In genomic region chr5:151104354-151105053, GRCm38 (mm10) we compare ENCODE assay signal across 10 mouse cellular contexts.
A peak's percentile ranks its signal among the peaks of the same experiment; 100 is the strongest.
DNase-seq lines count a peak whose midpoint lies in the region; ATAC-seq and TF ChIP-seq lines count a peak whose summit lies in the region.
"Had no signal": no experiment of that assay in that cellular context is flagged by ENCODE, and none has a peak within 500 bp of the region (broad histone marks: within the 10 kb centered on the region; RNA-seq: fewer than 3 reads in every experiment).

No protein-coding gene starts in this region.

- 59% methylated on average over 9 of the region's 9 CpGs for WGBS in forebrain, embryonic 16.5 days
- WGBS in forebrain, embryonic 10.5 days, result 74% methylated on average over 9 of the region's 9 CpGs
- 53% methylated on average over 9 of the region's 9 CpGs for WGBS in kidney, embryonic 14.5 days

- intact Hi-C loops in left cerebral cortex, adult 2 months (cut with DNase I), result loop anchor here (5.0 kb wide), 1 partner anchor 37 kb away; no protein-coding TSS in a partner anchor

- ATAC-seq in forebrain, embryonic 16.5 days, result peak; percentile 31; the same call in 1 of the 2 replicates
- ATAC-seq in kidney, embryonic 14.5 days (ENCODE audit: low FRiP score, low TSS enrichment), result peak; percentile 59; the same call in 1 of the 2 replicates

- TF ChIP-seq POLR2A in myocyte (IDR thresholded peaks at IDR 0.05; ENCODE audit: insufficient read length, low read depth), result no peak

- H3K4me3 ChIP-seq in forebrain, embryonic 16.5 days (replicated peaks; ENCODE audit: low read length), result no peak overlapping the region
- no peak overlapping the region for H3K4me3 ChIP-seq in forebrain, embryonic 10.5 days
- no peak overlapping the region for H3K4me3 ChIP-seq in left cerebral cortex, adult 2 months
- H3K4me3 ChIP-seq in kidney, embryonic 14.5 days (ENCODE audit: low read length), result no peak overlapping the region
- no peak overlapping the region for H3K4me3 ChIP-seq in myocyte
- H3K4me3 ChIP-seq: embryonic facial prominence, embryonic 12.5 days; megakaryocyte, embryonic 14.5 days had no signal

- H3K4me2 ChIP-seq in forebrain, embryonic 16.5 days (ENCODE audit: low read length), result no peak overlapping the region
- H3K4me2 ChIP-seq in kidney, embryonic 14.5 days (replicated peaks; ENCODE audit: low read depth, low read length), result no peak overlapping the region
- no peak overlapping the region for H3K4me2 ChIP-seq in myocyte (ENCODE audit: low read depth)
- H3K4me2 ChIP-seq: embryonic facial prominence, embryonic 12.5 days had no signal

- TF ChIP-seq CTCF in left cerebral cortex, adult 2 months (IDR thresholded peaks at IDR 0.05), result no peak

- no peaks in the 10 kb centered on the region for H3K27me3 ChIP-seq in forebrain, embryonic 16.5 days (replicated peaks; ENCODE audit: control insufficient read depth, insufficient read depth, low read length)
- H3K27me3 ChIP-seq in forebrain, embryonic 10.5 days (ENCODE audit: poor library complexity, severe bottlenecking), result no peaks in the 10 kb centered on the region
- H3K27me3 ChIP-seq in kidney, embryonic 14.5 days (ENCODE audit: control insufficient read depth, insufficient read depth, low read length), result no peaks in the 10 kb centered on the region
- no peaks in the 10 kb centered on the region for H3K27me3 ChIP-seq in myocyte (ENCODE audit: control insufficient read depth, insufficient read depth, insufficient read length)
- H3K27me3 ChIP-seq: embryonic facial prominence, embryonic 12.5 days; megakaryocyte, embryonic 14.5 days had no signal

- H3K79me2 ChIP-seq in myocyte (ENCODE audit: control insufficient read depth, insufficient read depth), result peaks cover 89% of the 10 kb centered on the region

- H3ac ChIP-seq in myocyte (ENCODE audit: control insufficient read depth, insufficient read length), result no peak overlapping the region

- H3K4me1 ChIP-seq in forebrain, embryonic 16.5 days (replicated peaks; ENCODE audit: control insufficient read depth, insufficient read depth, low read length), result no peaks in the 10 kb centered on the region
- H3K4me1 ChIP-seq in forebrain, embryonic 10.5 days, result peaks cover 22% of the 10 kb centered on the region
- peaks cover 7% of the 10 kb centered on the region for H3K4me1 ChIP-seq in kidney, embryonic 14.5 days (ENCODE audit: control insufficient read depth, insufficient read depth, low read length)
- H3K4me1 ChIP-seq: megakaryocyte, embryonic 14.5 days had no signal

- H3K36me3 ChIP-seq in forebrain, embryonic 16.5 days (ENCODE audit: control insufficient read depth, insufficient read depth), result no peaks in the 10 kb centered on the region
- H3K36me3 ChIP-seq in forebrain, embryonic 10.5 days (replicated peaks), result no peaks in the 10 kb centered on the region
- H3K36me3 ChIP-seq in kidney, embryonic 14.5 days (ENCODE audit: control insufficient read depth, insufficient read depth, low read length), result no peaks in the 10 kb centered on the region
- H3K36me3 ChIP-seq in myocyte (ENCODE audit: control insufficient read depth, insufficient read depth), result no peaks in the 10 kb centered on the region
- H3K36me3 ChIP-seq: embryonic facial prominence, embryonic 12.5 days had no signal

- no peak overlapping the region for H3K9ac ChIP-seq in forebrain, embryonic 16.5 days (replicated peaks; ENCODE audit: low read depth, low read length)
- H3K9ac ChIP-seq in kidney, embryonic 14.5 days (ENCODE audit: low read depth, low read length), result no peak overlapping the region
- H3K9ac ChIP-seq: embryonic facial prominence, embryonic 12.5 days had no signal

- H3K9me3 ChIP-seq in forebrain, embryonic 16.5 days (ENCODE audit: control insufficient read depth, low read length), result no peaks in the 10 kb centered on the region
- H3K9me3 ChIP-seq in forebrain, embryonic 10.5 days, result no peaks in the 10 kb centered on the region
- no peaks in the 10 kb centered on the region for H3K9me3 ChIP-seq in kidney, embryonic 14.5 days (ENCODE audit: control insufficient read depth, low read length)
- H3K9me3 ChIP-seq: embryonic facial prominence, embryonic 12.5 days; megakaryocyte, embryonic 14.5 days had no signal

- H3K27ac ChIP-seq in forebrain, embryonic 16.5 days (ENCODE audit: low read length), result no peak overlapping the region
- H3K27ac ChIP-seq in forebrain, embryonic 10.5 days, result no peak overlapping the region
- no peak overlapping the region for H3K27ac ChIP-seq in left cerebral cortex, adult 2 months
- no peak overlapping the region; the same call in 1 of the 2 replicates for H3K27ac ChIP-seq in kidney, embryonic 14.5 days (ENCODE audit: low read depth, low read length)
- H3K27ac ChIP-seq: embryonic facial prominence, embryonic 12.5 days had no signal

- DNase-seq in forebrain, embryonic 10.5 days (ENCODE audit: extremely low spot score, low spot score), result no peak
- DNase-seq in left cerebral cortex, adult 11 months (ENCODE audit: low spot score), result peak; percentile 18
- DNase-seq in left cerebral cortex, adult 2 months (ENCODE audit: extremely low spot score in 1 of 2, low spot score in 2 of 2), result no peak
- no peak for DNase-seq in cerebellum, postnatal 25 days
- no peak for DNase-seq in cerebellum, postnatal 10 days

TF ChIP-seq in myocyte, 11 proteins besides CTCF, POLR2A, EP300 and RAD21:
- TF ChIP-seq E2F4 (IDR thresholded peaks at IDR 0.05; ENCODE audit: insufficient read depth), result no peak
- peak; percentile 63 for TF ChIP-seq USF1 (IDR thresholded peaks at IDR 0.05; ENCODE audit: low read depth)
- TF ChIP-seq MYOD1 (IDR thresholded peaks at IDR 0.05; ENCODE audit: control insufficient read depth in 1 of 3, insufficient read length in 2 of 3, low read depth in 2 of 3), result peak in 1 of 3 experiments; percentile 71
